Mouse (Mus musculus): Measurements from ENCODE around the gene Carmil2. TPM values are rescaled to one million over a fixed set of nuclear protein-coding genes. Genes with fewer than 3 reads are reported as not detected.

Carmil2 gene
- 1.1 and 1.4 TPM in 2 replicates for polyA plus RNA-seq (2014; fragmentation: Nextera tagmentation; extraction: Ambion mirVana)

- Histone ChIP-seq H3K4me3 (ENCODE audit: low read depth, low read length) (0 out of 2 replicates have a peak within 1 kb of the TSS, but pooled peaks have one; percentile 11), H3K4me2 (ENCODE audit: low read depth, low read length) (peak within 1 kb of the TSS; percentile 42), H3K27ac (replicated peaks; ENCODE audit: low read depth, low read length) (no peak within 1 kb of the TSS), H3K4me1 (ENCODE audit: control insufficient read depth, insufficient read depth, low read length) (no peaks in the 10 kb centered on the region), H3K9me3 (ENCODE audit: control insufficient read depth, low read length) (no peaks in the 10 kb centered on the region), H3K27me3 (replicated peaks; ENCODE audit: control insufficient read depth, insufficient read depth, low read length) (no peaks in the 10 kb centered on the region), H3K36me3 (ENCODE audit: control insufficient read depth, insufficient read depth, low read length) (peaks cover 34% of the 10 kb centered on the region), H3K9ac (ENCODE audit: low read depth, low read length) (peak within 1 kb of the TSS; percentile 37; the same call in 1 of the 2 replicates)
- peak; percentile 19 for DNase-seq (ENCODE audit: low spot score)
- WGBS, result 8% methylated on average over 22 of the region's 26 CpGs
- peak; percentile 54; the same call in 1 of the 2 replicates for ATAC-seq (ENCODE audit: low read depth)
Measured at GRCm38 (mm10) chr8:105685796-105686308, at the start of gene Carmil2. TSS of gene Carmil2 (plus strand) at chr8:105686274.

GRCm38 (mm10) chr8:105636963-105637510 is 49.0 kb upstream of the Carmil2 start, which contains the start of gene Agrp:
TSS of gene Agrp (minus strand) at chr8:105637393.
- H3K36me3 ChIP-seq (ENCODE audit: control insufficient read depth, insufficient read depth, low read length), result peaks cover 9% of the 10 kb centered on the region; the same call in 1 of the 2 replicates
- H3K9ac ChIP-seq (ENCODE audit: low read depth, low read length), result peak within 1 kb of the TSS; percentile 99
- H3K27me3 ChIP-seq (replicated peaks; ENCODE audit: control insufficient read depth, insufficient read depth, low read length), result no peaks in the 10 kb centered on the region
- peak; percentile 57 for DNase-seq (ENCODE audit: low spot score)
- peak within 1 kb of the TSS; percentile 91 for H3K4me3 ChIP-seq (ENCODE audit: low read depth, low read length)
- WGBS, result 2% methylated on average over 40 of the region's 63 CpGs
- peak within 1 kb of the TSS; percentile 99 for H3K27ac ChIP-seq (replicated peaks; ENCODE audit: low read depth, low read length)
- peak; percentile 31 for ATAC-seq (ENCODE audit: low read depth)
- H3K4me1 ChIP-seq (ENCODE audit: control insufficient read depth, insufficient read depth, low read length), result peaks cover 14% of the 10 kb centered on the region
- H3K4me2 ChIP-seq (ENCODE audit: low read depth, low read length), result peak within 1 kb of the TSS; percentile 85
- no peaks in the 10 kb centered on the region for H3K9me3 ChIP-seq (ENCODE audit: control insufficient read depth, low read length)

- peak overlapping the region; percentile 91 for H3K4me3 ChIP-seq (ENCODE audit: low read depth, low read length)
- H3K27me3 ChIP-seq (replicated peaks; ENCODE audit: control insufficient read depth, insufficient read depth, low read length), result no peaks in the 10 kb centered on the region
- peak overlapping the region; percentile 99 for H3K27ac ChIP-seq (replicated peaks; ENCODE audit: low read depth, low read length)
- no peaks in the 10 kb centered on the region for H3K9me3 ChIP-seq (ENCODE audit: control insufficient read depth, low read length)
- H3K9ac ChIP-seq (ENCODE audit: low read depth, low read length), result peak overlapping the region; percentile 99
- H3K36me3 ChIP-seq (ENCODE audit: control insufficient read depth, insufficient read depth, low read length), result peaks cover 9% of the 10 kb centered on the region; the same call in 1 of the 2 replicates
- DNase-seq (ENCODE audit: low spot score) (peak; percentile 46), ATAC-seq (ENCODE audit: low read depth) (no peak)
- H3K4me1 ChIP-seq (ENCODE audit: control insufficient read depth, insufficient read depth, low read length), result peaks cover 14% of the 10 kb centered on the region
- 1% methylated on average over 11 of the region's 11 CpGs for WGBS
- peak overlapping the region; percentile 67 for H3K4me2 ChIP-seq (ENCODE audit: low read depth, low read length)
Measured at GRCm38 (mm10) chr8:105637601-105638041, 48.5 kb upstream of the Carmil2 start.

GRCm38 (mm10) chr8:105638510-105638909 is 47.6 kb upstream of the Carmil2 start:
- peaks cover 14% of the 10 kb centered on the region; the same call in 1 of the 2 replicates for H3K36me3 ChIP-seq (ENCODE audit: control insufficient read depth, insufficient read depth, low read length)
- peaks cover 14% of the 10 kb centered on the region for H3K4me1 ChIP-seq (ENCODE audit: control insufficient read depth, insufficient read depth, low read length)
- H3K4me2 ChIP-seq (ENCODE audit: low read depth, low read length), result peak overlapping the region; percentile 67
- peak overlapping the region; percentile 91 for H3K4me3 ChIP-seq (ENCODE audit: low read depth, low read length)
- WGBS, result 81% methylated on average over 4 of the region's 4 CpGs
- H3K9me3 ChIP-seq (ENCODE audit: control insufficient read depth, low read length), result no peaks in the 10 kb centered on the region
- H3K27ac ChIP-seq (replicated peaks; ENCODE audit: low read depth, low read length), result 0 out of 2 replicates have a peak overlapping the region, but pooled peaks have one; percentile 99
- no peak for ATAC-seq (ENCODE audit: low read depth)
- H3K27me3 ChIP-seq (replicated peaks; ENCODE audit: control insufficient read depth, insufficient read depth, low read length), result no peaks in the 10 kb centered on the region
- no peak for DNase-seq (ENCODE audit: low spot score)
- H3K9ac ChIP-seq (ENCODE audit: low read depth, low read length), result peak overlapping the region; percentile 99

- Histone ChIP-seq H3K27ac (replicated peaks; ENCODE audit: low read depth, low read length) (no peak overlapping the region), H3K4me2 (ENCODE audit: low read depth, low read length) (no peak overlapping the region), H3K27me3 (replicated peaks; ENCODE audit: control insufficient read depth, insufficient read depth, low read length) (no peaks in the 10 kb centered on the region), H3K4me1 (ENCODE audit: control insufficient read depth, insufficient read depth, low read length) (peaks cover 14% of the 10 kb centered on the region), H3K9me3 (ENCODE audit: control insufficient read depth, low read length) (no peaks in the 10 kb centered on the region), H3K36me3 (ENCODE audit: control insufficient read depth, insufficient read depth, low read length) (peaks cover 25% of the 10 kb centered on the region), H3K9ac (ENCODE audit: low read depth, low read length) (no peak overlapping the region), H3K4me3 (ENCODE audit: low read depth, low read length) (no peak overlapping the region)
- 83% methylated on average over 1 of the region's 1 CpGs for WGBS
- ATAC-seq (ENCODE audit: low read depth) (no peak), DNase-seq (ENCODE audit: low spot score) (no peak)
Measured at GRCm38 (mm10) chr8:105639835-105640234, 46.2 kb upstream of the Carmil2 start.

GRCm38 (mm10) chr8:105640511-105640910 is 45.6 kb upstream of the Carmil2 start:
- H3K9ac ChIP-seq (ENCODE audit: low read depth, low read length), result no peak overlapping the region
- no peaks in the 10 kb centered on the region for H3K27me3 ChIP-seq (replicated peaks; ENCODE audit: control insufficient read depth, insufficient read depth, low read length)
- no peak overlapping the region for H3K27ac ChIP-seq (replicated peaks; ENCODE audit: low read depth, low read length)
- H3K4me1 ChIP-seq (ENCODE audit: control insufficient read depth, insufficient read depth, low read length), result peaks cover 14% of the 10 kb centered on the region
- DNase-seq (ENCODE audit: low spot score), result no peak
- no peaks in the 10 kb centered on the region for H3K9me3 ChIP-seq (ENCODE audit: control insufficient read depth, low read length)
- ATAC-seq (ENCODE audit: low read depth), result no peak
- no peak overlapping the region for H3K4me2 ChIP-seq (ENCODE audit: low read depth, low read length)
- no peak overlapping the region for H3K4me3 ChIP-seq (ENCODE audit: low read depth, low read length)
- peaks cover 32% of the 10 kb centered on the region for H3K36me3 ChIP-seq (ENCODE audit: control insufficient read depth, insufficient read depth, low read length)
- WGBS, result 79% methylated on average over 2 of the region's 2 CpGs

- Histone ChIP-seq H3K27ac (replicated peaks; ENCODE audit: low read depth, low read length) (no peak overlapping the region), H3K27me3 (replicated peaks; ENCODE audit: control insufficient read depth, insufficient read depth, low read length) (no peaks in the 10 kb centered on the region), H3K36me3 (ENCODE audit: control insufficient read depth, insufficient read depth, low read length) (peaks cover 52% of the 10 kb centered on the region), H3K9ac (ENCODE audit: low read depth, low read length) (no peak overlapping the region), H3K4me1 (ENCODE audit: control insufficient read depth, insufficient read depth, low read length) (no peaks in the 10 kb centered on the region), H3K9me3 (ENCODE audit: control insufficient read depth, low read length) (no peaks in the 10 kb centered on the region), H3K4me2 (ENCODE audit: low read depth, low read length) (no peak overlapping the region), H3K4me3 (ENCODE audit: low read depth, low read length) (no peak overlapping the region)
- no peak for ATAC-seq (ENCODE audit: low read depth)
- WGBS, result 96% methylated on average over 1 of the region's 1 CpGs
- no peak for DNase-seq (ENCODE audit: low spot score)
Measured at GRCm38 (mm10) chr8:105645205-105645604, 40.9 kb upstream of the Carmil2 start.

GRCm38 (mm10) chr8:105648929-105649328 is 37.1 kb upstream of the Carmil2 start:
- Histone ChIP-seq H3K9me3 (ENCODE audit: control insufficient read depth, low read length) (no peaks in the 10 kb centered on the region), H3K36me3 (ENCODE audit: control insufficient read depth, insufficient read depth, low read length) (peaks cover 62% of the 10 kb centered on the region)
- no peak for ATAC-seq (ENCODE audit: low read depth)

More at GRCm38 (mm10) chr8:105648929-105649328, 37.1 kb upstream of the Carmil2 start:
- Histone ChIP-seq H3K27ac (replicated peaks; ENCODE audit: low read depth, low read length) (no peak overlapping the region), H3K4me2 (ENCODE audit: low read depth, low read length) (no peak overlapping the region), H3K4me1 (ENCODE audit: control insufficient read depth, insufficient read depth, low read length) (no peaks in the 10 kb centered on the region), H3K4me3 (ENCODE audit: low read depth, low read length) (no peak overlapping the region), H3K27me3 (replicated peaks; ENCODE audit: control insufficient read depth, insufficient read depth, low read length) (no peaks in the 10 kb centered on the region), H3K9ac (ENCODE audit: low read depth, low read length) (no peak overlapping the region)
- no peak for DNase-seq (ENCODE audit: low spot score)
- WGBS, result 97% methylated on average over 1 of the region's 1 CpGs
